Mouse (Mus musculus): ENCODE results near the gene AU022751. TPM values are rescaled to one million over a fixed set of nuclear protein-coding genes. Genes with fewer than 3 reads are reported as not detected.
"Not testable (repeated sequence)": the region's sequence is repeated elsewhere in the genome, so short reads cannot be mapped to it uniquely, and the experiment has no call there.

Gene AU022751
- not detected in 2 replicates for polyA plus RNA-seq (2012; rRNA removed)

DNA sequence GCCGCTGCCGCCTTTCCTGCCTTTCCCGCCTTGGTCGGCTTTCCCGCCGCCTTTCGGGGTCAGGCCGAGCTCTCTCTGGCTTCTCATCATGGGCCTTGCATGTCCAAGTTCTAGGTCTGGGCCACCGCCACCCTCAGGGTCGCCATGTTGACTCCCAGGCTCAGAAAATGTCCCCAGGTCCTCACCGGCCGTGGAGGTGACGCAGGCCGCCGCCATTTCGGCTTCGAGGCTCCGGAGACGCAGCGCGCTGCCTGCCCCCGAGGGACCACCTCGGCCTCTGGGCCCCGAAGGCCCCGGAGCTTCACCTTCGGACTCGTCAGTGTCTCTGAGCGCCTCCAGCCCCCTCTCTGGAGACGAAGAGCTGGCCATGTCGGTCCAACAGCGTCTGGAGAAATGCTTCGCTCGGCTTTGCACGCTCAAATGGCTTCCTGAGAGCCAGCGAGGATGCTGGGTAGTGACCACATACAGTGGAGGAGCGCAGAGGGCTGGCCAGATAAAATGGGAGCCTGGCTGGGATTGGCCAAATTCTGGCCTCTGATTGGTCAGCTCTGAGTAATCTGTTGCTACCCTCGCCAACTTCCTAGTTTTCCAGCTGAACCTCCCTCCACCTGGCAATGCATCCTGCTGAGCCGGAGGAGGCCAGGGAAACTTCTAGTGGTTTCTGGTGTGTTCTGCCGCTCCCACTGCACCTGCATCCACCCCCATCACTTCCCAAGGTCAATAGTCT is at the start of gene AU022751:
AU022751 (minus strand) TSS at position 466 of the 727 bp plus-strand sequence.
- TF ChIP-seq CTCF (IDR thresholded peaks at IDR 0.05; ENCODE audit: extremely low read depth, insufficient read depth, insufficient read length, insufficient replicate concordance) (no peak), POLR2A (IDR thresholded peaks at IDR 0.05; ENCODE audit: low read depth, low read length) (no peak)
- DNase-seq (ENCODE audit: low read depth in 1 of 2, low spot score in 2 of 2): no peak
- Histone ChIP-seq H3K4me3 (ENCODE audit: extremely low read depth, insufficient read depth, insufficient read length) (no peak within 1 kb of the TSS), H3K27ac (ENCODE audit: insufficient read depth, low read length) (no peak within 1 kb of the TSS), H3K4me1 (ENCODE audit: control insufficient read depth, insufficient read depth, insufficient read length) (no peaks in the 10 kb centered on the region), H3K27me3 (ENCODE audit: control insufficient read depth, insufficient read depth, low read length) (no peaks in the 10 kb centered on the region), H3K36me3 (ENCODE audit: control insufficient read depth, insufficient read depth, low read length) (no peaks in the 10 kb centered on the region)
- WGBS: 89% methylated on average over 39 of the region's 39 CpGs

DNA sequence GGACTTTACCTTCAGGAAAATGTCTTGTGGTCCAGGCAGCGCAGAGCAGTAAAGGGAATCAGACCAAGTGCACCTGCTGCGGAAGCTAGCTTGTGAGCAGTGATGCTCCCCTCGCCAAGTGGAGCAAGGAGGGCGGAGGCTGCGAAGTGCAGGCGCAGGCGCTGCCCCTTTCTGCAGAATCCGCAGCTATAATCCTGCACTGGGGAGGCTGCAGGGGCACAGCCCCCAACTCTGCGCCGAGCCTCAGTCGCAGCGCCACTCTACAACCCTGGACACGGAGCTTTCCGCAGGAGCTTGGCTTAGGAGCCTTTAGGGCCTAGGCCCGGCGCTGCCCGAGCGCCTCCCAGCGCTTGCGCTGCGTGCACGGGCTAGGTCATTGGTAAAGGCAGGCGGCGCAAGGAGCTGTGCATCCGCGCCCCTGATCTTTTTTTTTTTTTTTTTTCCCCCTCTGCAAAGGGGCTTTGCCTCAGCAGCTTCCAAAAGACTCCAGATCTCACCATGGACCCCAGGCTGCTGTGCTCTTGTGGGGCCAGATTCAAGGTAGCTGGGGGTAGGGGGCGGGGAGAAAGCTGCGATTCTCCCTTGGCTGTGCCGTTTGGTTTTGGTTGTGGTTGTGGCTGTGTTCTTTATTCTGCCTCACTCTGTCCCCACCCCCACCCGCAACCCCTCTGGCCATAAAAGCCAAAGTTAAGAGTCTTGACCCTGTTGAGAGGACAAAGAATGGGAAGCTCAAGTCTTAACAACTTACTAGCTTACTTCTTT is 9.0 kb upstream of the AU022751 start:
- no peak for DNase-seq (ENCODE audit: low read depth in 1 of 2, low spot score in 2 of 2)
- no peaks in the 10 kb centered on the region for H3K27me3 ChIP-seq (ENCODE audit: control insufficient read depth, insufficient read depth, low read length)
- no peak overlapping the region for H3K27ac ChIP-seq (ENCODE audit: insufficient read depth, low read length)
- 29% methylated on average over 28 of the region's 30 CpGs for WGBS
- H3K4me3 ChIP-seq (ENCODE audit: extremely low read depth, insufficient read depth, insufficient read length): no peak overlapping the region
- no peaks in the 10 kb centered on the region for H3K4me1 ChIP-seq (ENCODE audit: control insufficient read depth, insufficient read depth, insufficient read length)
- TF ChIP-seq CTCF (IDR thresholded peaks at IDR 0.05; ENCODE audit: extremely low read depth, insufficient read depth, insufficient read length, insufficient replicate concordance) (no peak), POLR2A (IDR thresholded peaks at IDR 0.05; ENCODE audit: low read depth, low read length) (no peak)
- H3K36me3 ChIP-seq (ENCODE audit: control insufficient read depth, insufficient read depth, low read length): no peaks in the 10 kb centered on the region

DNA sequence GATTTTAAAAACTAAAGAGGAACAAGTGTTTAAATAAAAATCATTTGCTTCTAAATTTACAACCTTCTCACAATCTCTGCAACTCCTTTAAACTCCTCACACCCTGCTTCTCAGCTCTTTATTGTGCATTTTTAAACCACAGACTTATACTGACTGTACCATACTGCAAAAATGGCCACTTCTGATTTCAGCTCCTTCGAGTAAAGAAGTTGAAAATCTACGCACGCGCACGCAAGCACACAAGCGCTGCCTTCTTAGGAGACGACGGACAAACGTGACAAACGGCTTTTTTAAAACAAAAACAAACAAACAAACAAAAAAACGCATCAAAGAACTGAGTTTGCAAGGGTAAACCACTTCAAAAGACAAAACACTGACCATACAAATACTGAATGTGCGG is 8.3 kb upstream of the AU022751 start:
- no peaks in the 10 kb centered on the region for H3K4me1 ChIP-seq (ENCODE audit: control insufficient read depth, insufficient read depth, insufficient read length)
- no peak for TF ChIP-seq CTCF (IDR thresholded peaks at IDR 0.05; ENCODE audit: extremely low read depth, insufficient read depth, insufficient read length, insufficient replicate concordance)
- no peak for TF ChIP-seq POLR2A (IDR thresholded peaks at IDR 0.05; ENCODE audit: low read depth, low read length)
- H3K27ac ChIP-seq (ENCODE audit: insufficient read depth, low read length): no peak overlapping the region
- no peaks in the 10 kb centered on the region for H3K36me3 ChIP-seq (ENCODE audit: control insufficient read depth, insufficient read depth, low read length)
- no peaks in the 10 kb centered on the region for H3K27me3 ChIP-seq (ENCODE audit: control insufficient read depth, insufficient read depth, low read length)
- 45% methylated on average over 12 of the region's 12 CpGs for WGBS
- no peak overlapping the region for H3K4me3 ChIP-seq (ENCODE audit: extremely low read depth, insufficient read depth, insufficient read length)
- DNase-seq (ENCODE audit: low read depth in 1 of 2, low spot score in 2 of 2): no peak

DNA sequence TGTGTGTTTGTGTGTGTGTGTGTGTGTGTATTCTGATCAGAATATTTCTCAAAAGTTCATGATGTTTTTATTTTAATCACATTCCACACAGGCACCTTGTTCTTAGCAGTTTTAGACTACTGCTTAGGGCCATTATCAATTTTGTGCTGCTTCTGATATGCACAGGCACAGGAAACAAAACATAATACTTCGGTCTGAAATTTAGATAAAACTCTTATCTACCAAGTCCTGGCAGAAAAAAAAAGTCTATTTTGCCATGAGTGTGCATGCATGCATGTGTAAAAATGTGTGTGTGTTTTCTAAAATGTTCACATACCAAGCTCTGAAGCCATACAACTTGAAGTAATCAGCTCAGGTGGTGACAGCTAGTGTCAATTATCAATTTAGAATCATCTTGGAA is 21.7 kb downstream of the AU022751 start:
- Histone ChIP-seq H3K36me3 (ENCODE audit: control insufficient read depth, insufficient read depth, low read length) (no peaks in the 10 kb centered on the region), H3K27me3 (ENCODE audit: control insufficient read depth, insufficient read depth, low read length) (no peaks in the 10 kb centered on the region), H3K27ac (ENCODE audit: insufficient read depth, low read length) (no peak overlapping the region), H3K4me1 (ENCODE audit: control insufficient read depth, insufficient read depth, insufficient read length) (no peaks in the 10 kb centered on the region), H3K4me3 (ENCODE audit: extremely low read depth, insufficient read depth, insufficient read length) (no peak overlapping the region)
- TF ChIP-seq CTCF (IDR thresholded peaks at IDR 0.05; ENCODE audit: extremely low read depth, insufficient read depth, insufficient read length, insufficient replicate concordance) (no peak), POLR2A (IDR thresholded peaks at IDR 0.05; ENCODE audit: low read depth, low read length) (no peak)
- WGBS: 67% methylated on average over 1 of the region's 1 CpGs
- DNase-seq (ENCODE audit: low read depth in 1 of 2, low spot score in 2 of 2): no peak

DNA sequence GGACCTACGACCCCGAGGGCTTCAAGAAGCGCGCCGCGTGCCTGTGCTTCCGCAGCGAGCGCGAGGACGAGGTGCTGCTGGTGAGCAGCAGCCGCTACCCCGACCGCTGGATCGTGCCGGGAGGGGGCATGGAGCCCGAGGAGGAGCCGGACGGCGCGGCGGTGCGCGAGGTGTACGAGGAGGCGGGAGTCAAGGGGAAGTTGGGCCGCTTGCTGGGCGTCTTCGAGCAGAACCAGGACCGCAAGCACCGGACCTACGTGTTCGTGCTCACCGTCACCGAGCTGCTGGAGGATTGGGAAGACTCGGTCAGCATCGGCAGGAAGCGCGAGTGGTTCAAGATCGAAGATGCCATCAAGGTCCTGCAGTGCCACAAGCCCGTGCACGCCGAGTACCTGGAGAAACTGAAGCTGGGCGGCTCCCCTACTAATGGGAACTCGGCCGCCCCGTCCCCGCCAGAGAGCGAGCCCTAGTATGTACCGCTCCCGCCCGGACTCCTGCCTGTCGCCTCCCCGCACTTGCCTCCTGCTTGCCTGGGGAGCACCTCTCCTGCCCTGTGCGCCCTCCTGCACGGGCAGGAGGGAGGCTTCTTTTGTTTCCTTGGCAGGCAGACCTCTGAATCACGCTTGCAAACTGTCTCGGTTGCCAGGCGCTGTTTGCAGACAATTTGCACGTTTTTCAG is 35.1 kb downstream of the AU022751 start:
- WGBS: 23% methylated on average over 15 of the region's 60 CpGs
- H3K27me3 ChIP-seq (ENCODE audit: control insufficient read depth, insufficient read depth, low read length); H3K4me3 ChIP-seq (ENCODE audit: extremely low read depth, insufficient read depth, insufficient read length); H3K4me1 ChIP-seq (ENCODE audit: control insufficient read depth, insufficient read depth, insufficient read length); H3K36me3 ChIP-seq (ENCODE audit: control insufficient read depth, insufficient read depth, low read length); DNase-seq (ENCODE audit: low read depth in 1 of 2, low spot score in 2 of 2); H3K27ac ChIP-seq (ENCODE audit: insufficient read depth, low read length): not testable (repeated sequence)

DNA sequence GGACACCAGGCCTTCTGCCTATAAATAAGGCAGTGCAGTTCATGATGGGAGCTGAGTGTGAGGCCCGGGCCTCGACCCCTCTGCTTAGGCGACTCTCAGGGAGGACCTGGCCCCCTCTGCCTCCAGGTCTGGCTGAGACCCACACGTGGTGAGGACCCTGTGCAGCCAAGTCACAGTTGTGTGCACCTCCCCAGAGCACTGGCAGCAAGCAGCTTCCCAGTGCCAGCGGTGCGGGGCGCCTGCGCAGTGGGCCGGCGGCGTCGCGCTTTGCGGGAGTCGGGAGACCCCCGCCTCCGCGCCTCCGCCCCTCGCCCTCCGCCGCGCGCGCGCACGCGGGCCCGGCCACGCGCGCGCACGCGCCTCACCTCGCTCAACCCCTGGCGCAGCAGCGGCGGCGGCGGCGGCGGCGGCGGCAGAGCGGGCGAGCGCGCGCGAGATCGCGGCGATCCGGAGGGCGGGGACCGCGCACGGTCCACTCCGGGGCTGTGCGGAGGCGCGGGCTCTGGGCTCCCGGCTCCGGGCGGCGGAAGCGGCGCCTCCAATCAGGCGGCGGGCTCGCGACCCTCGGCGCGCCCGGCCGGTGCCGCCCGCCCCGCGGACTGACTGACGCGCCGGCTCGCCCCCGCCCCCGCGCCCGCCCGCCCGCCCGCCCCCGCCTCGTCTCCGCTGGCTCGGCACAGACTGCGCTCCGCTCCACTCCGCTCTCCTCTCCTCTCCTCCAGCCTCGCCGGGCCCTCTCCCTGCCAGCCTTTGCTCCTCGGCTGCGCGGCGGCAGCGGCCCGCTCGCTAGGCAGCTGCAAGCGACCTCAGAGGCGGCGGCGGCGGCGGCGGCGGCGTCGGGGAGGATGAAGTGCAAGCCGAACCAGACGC is 35.9 kb downstream of the AU022751 start, which contains the start of gene Nudt11:
Nudt11 (plus strand) TSS at position 388 of the 870 bp plus-strand sequence.
- not testable (repeated sequence) for H3K36me3 ChIP-seq (ENCODE audit: control insufficient read depth, insufficient read depth, low read length); DNase-seq (ENCODE audit: low read depth in 1 of 2, low spot score in 2 of 2); H3K27me3 ChIP-seq (ENCODE audit: control insufficient read depth, insufficient read depth, low read length); H3K4me3 ChIP-seq (ENCODE audit: extremely low read depth, insufficient read depth, insufficient read length); H3K4me1 ChIP-seq (ENCODE audit: control insufficient read depth, insufficient read depth, insufficient read length); H3K27ac ChIP-seq (ENCODE audit: insufficient read depth, low read length)
- WGBS: no CpG with 5 or more reads among the region's 121 CpGs

Other genes with a start within 250 kb of the AU022751 start
- not detected in 2 replicates for gene Nudt11, start 36.0 kb downstream of the AU022751 start, polyA plus RNA-seq (2012; rRNA removed)
- gene Nudt10, start 89.6 kb upstream of the AU022751 start, polyA plus RNA-seq (2012; rRNA removed): not detected in 2 replicates
- not detected in 2 replicates for gene Bmp15, start 237.3 kb upstream of the AU022751 start, polyA plus RNA-seq (2012; rRNA removed)